Mouse (Mus musculus): ENCODE results near the gene Tgif2lx2.
"Not testable (repeated sequence)": the region's sequence is repeated elsewhere in the genome, so short reads cannot be mapped to it uniquely, and the experiment has no call there.

The Tgif2lx2 gene

GRCm38 (mm10) chrX:118426927-118427326 lies at the start of gene Tgif2lx2:
TSS of gene Tgif2lx2 (plus strand) at chrX:118427227.
- not testable (repeated sequence) for DNase-seq (ENCODE audit: low read depth, low spot score)

All from retina, adult 2 months (tissue).